Mouse (Mus musculus) midbrain, embryonic 10.5 days (tissue): ENCODE data around the gene Copg1. TPM values are rescaled to one million over a fixed set of nuclear protein-coding genes. Genes with fewer than 3 reads are reported as not detected.

ENCODE experiments used
- DNase-seq: peaks from one replicate; pipeline ENCODE4 v3.0.0-alpha.2; 2017; ENCODE audit warnings: low spot score
- H3K27ac ChIP-seq: fragments of 300-500 bp; sonication (generic); replicated peaks from 2 replicates; pipeline ENCODE4 v1.5.1; 2016; ENCODE audit warnings: mild to moderate bottlenecking
- H3K27me3 ChIP-seq: fragments of 300-500 bp; sonication (generic); 2 replicates; pipeline ENCODE4 v1.6.1; 2016; ENCODE audit warnings: low read depth, mild to moderate bottlenecking; ENCODE audit not compliant: poor library complexity, severe bottlenecking
- H3K36me3 ChIP-seq: fragments of 300-500 bp; sonication (generic); 2 replicates; pipeline ENCODE4 v1.6.1; 2016; ENCODE audit warnings: mild to moderate bottlenecking, moderate library complexity
- H3K4me1 ChIP-seq: fragments of 300-500 bp; sonication (generic); 2 replicates; pipeline ENCODE4 v1.6.1; 2016
- H3K4me3 ChIP-seq: fragments of 300-500 bp; sonication (generic); 2 replicates; pipeline ENCODE4 v1.5.1; 2016; ENCODE audit warnings: mild to moderate bottlenecking, moderate library complexity
- H3K9me3 ChIP-seq: fragments of 300-500 bp; sonication (generic); replicated peaks from 2 replicates; pipeline ENCODE4 v1.6.1; 2016; ENCODE audit warnings: mild to moderate bottlenecking
- WGBS: fragments of 180-500 bp; shearing (Covaris S2); methylation state at CpG from one replicate; pipeline ENCODE4 v1.1.7; 2016; 5-methylcytosine and 5-hydroxymethylcytosine counted together
- polyA plus RNA-seq: library from polyadenylated mRNA; unstranded; fragments of >200 nt; fragmentation: Nextera tagmentation; extraction: Ambion mirVana; gene quantifications from 2 replicates; pipeline ENCODE4 v1.2.1, GENCODE M21; 2016

The Copg1 gene
- polyA plus RNA-seq, 1 experiment from 2014 or later: 150 TPM

- peaks cover 22% of the 10 kb centered on the region for H3K4me1 ChIP-seq
- H3K9me3 ChIP-seq: no peaks in the 10 kb centered on the region
- H3K4me3 ChIP-seq: no peak overlapping the region
- 91% methylated on average over 4 of the region's 4 CpGs for WGBS
- no peaks in the 10 kb centered on the region for H3K27me3 ChIP-seq
- peaks cover 5% of the 10 kb centered on the region for H3K36me3 ChIP-seq
- H3K27ac ChIP-seq: no peak overlapping the region
- DNase-seq: no peak
These were observed 34.2 kb upstream of the Copg1 start for GRCm38 (mm10) chr6:87853446-87853845.

- no peak overlapping the region for H3K27ac ChIP-seq
- H3K27me3 ChIP-seq: no peaks in the 10 kb centered on the region
- H3K4me3 ChIP-seq: no peak overlapping the region
- H3K36me3 ChIP-seq: no peaks in the 10 kb centered on the region
- no peaks in the 10 kb centered on the region for H3K4me1 ChIP-seq
- 64% methylated on average over 1 of the region's 1 CpGs for WGBS
- no peaks in the 10 kb centered on the region for H3K9me3 ChIP-seq
- no peak for DNase-seq
These were observed 30.5 kb upstream of the Copg1 start for GRCm38 (mm10) chr6:87857071-87857470.

- WGBS: 82% methylated on average over 6 of the region's 6 CpGs
- DNase-seq: no peak
- H3K27me3 ChIP-seq: no peaks in the 10 kb centered on the region
- H3K4me3 ChIP-seq: no peak overlapping the region
- no peaks in the 10 kb centered on the region for H3K9me3 ChIP-seq
- no peaks in the 10 kb centered on the region for H3K36me3 ChIP-seq
- H3K27ac ChIP-seq: no peak overlapping the region
- H3K4me1 ChIP-seq: no peaks in the 10 kb centered on the region
These were observed 21.4 kb upstream of the Copg1 start for GRCm38 (mm10) chr6:87866211-87866610.

- Histone ChIP-seq H3K4me3 (no peak overlapping the region), H3K27ac (no peak overlapping the region), H3K27me3 (no peaks in the 10 kb centered on the region), H3K4me1 (no peaks in the 10 kb centered on the region), H3K36me3 (no peaks in the 10 kb centered on the region), H3K9me3 (no peaks in the 10 kb centered on the region)
- no peak for DNase-seq
- 84% methylated on average over 2 of the region's 2 CpGs for WGBS
These were observed 20.4 kb upstream of the Copg1 start for GRCm38 (mm10) chr6:87867256-87867655.

GRCm38 (mm10) chr6:87868871-87869506, 18.6 kb upstream of the Copg1 start:
- no peaks in the 10 kb centered on the region for H3K27me3 ChIP-seq
- 83% methylated on average over 9 of the region's 9 CpGs for WGBS
- H3K27ac ChIP-seq: no peak overlapping the region
- H3K4me1 ChIP-seq: no peaks in the 10 kb centered on the region
- no peak for DNase-seq
- no peaks in the 10 kb centered on the region for H3K36me3 ChIP-seq
- no peak overlapping the region for H3K4me3 ChIP-seq
- H3K9me3 ChIP-seq: no peaks in the 10 kb centered on the region

- Histone ChIP-seq H3K4me1 (no peaks in the 10 kb centered on the region), H3K9me3 (no peaks in the 10 kb centered on the region), H3K4me3 (no peak overlapping the region), H3K27ac (no peak overlapping the region), H3K36me3 (no peaks in the 10 kb centered on the region), H3K27me3 (no peaks in the 10 kb centered on the region)
- DNase-seq: no peak
- 76% methylated on average over 1 of the region's 1 CpGs for WGBS
These were observed 17.2 kb upstream of the Copg1 start for GRCm38 (mm10) chr6:87870440-87870839.

GRCm38 (mm10) chr6:87871240-87871639, 16.4 kb upstream of the Copg1 start:
- no peak for DNase-seq
- H3K9me3 ChIP-seq: no peaks in the 10 kb centered on the region
- H3K27ac ChIP-seq: no peak overlapping the region
- WGBS: 90% methylated on average over 7 of the region's 7 CpGs
- no peaks in the 10 kb centered on the region for H3K4me1 ChIP-seq
- no peaks in the 10 kb centered on the region for H3K27me3 ChIP-seq
- no peak overlapping the region for H3K4me3 ChIP-seq
- H3K36me3 ChIP-seq: no peaks in the 10 kb centered on the region

GRCm38 (mm10) chr6:87873104-87873503, 14.5 kb upstream of the Copg1 start:
- DNase-seq: no peak
- WGBS: 50% methylated on average over 1 of the region's 1 CpGs
- no peak overlapping the region for H3K27ac ChIP-seq
- H3K4me3 ChIP-seq: no peak overlapping the region
- no peaks in the 10 kb centered on the region for H3K27me3 ChIP-seq
- no peaks in the 10 kb centered on the region for H3K9me3 ChIP-seq
- H3K4me1 ChIP-seq: no peaks in the 10 kb centered on the region
- no peaks in the 10 kb centered on the region for H3K36me3 ChIP-seq

- 89% methylated on average over 2 of the region's 2 CpGs for WGBS
- no peaks in the 10 kb centered on the region for H3K27me3 ChIP-seq
- no peak for DNase-seq
- H3K27ac ChIP-seq: no peak overlapping the region
- no peaks in the 10 kb centered on the region for H3K36me3 ChIP-seq
- H3K4me1 ChIP-seq: no peaks in the 10 kb centered on the region
- H3K4me3 ChIP-seq: no peak overlapping the region
- H3K9me3 ChIP-seq: no peaks in the 10 kb centered on the region
These were observed 13.7 kb upstream of the Copg1 start for GRCm38 (mm10) chr6:87873963-87874362.

- no peaks in the 10 kb centered on the region for H3K27me3 ChIP-seq
- 88% methylated on average over 1 of the region's 1 CpGs for WGBS
- no peak for DNase-seq
These were observed 12.5 kb upstream of the Copg1 start for GRCm38 (mm10) chr6:87875083-87875482.

GRCm38 (mm10) chr6:87875562-87875961, 12.1 kb upstream of the Copg1 start:
- Histone ChIP-seq H3K27me3 (no peaks in the 10 kb centered on the region), H3K36me3 (no peaks in the 10 kb centered on the region), H3K9me3 (no peaks in the 10 kb centered on the region), H3K4me3 (no peak overlapping the region), H3K4me1 (no peaks in the 10 kb centered on the region), H3K27ac (no peak overlapping the region)
- WGBS: 94% methylated on average over 7 of the region's 7 CpGs
- no peak for DNase-seq

More at GRCm38 (mm10) chr6:87875083-87875482, 12.5 kb upstream of the Copg1 start:
- no peaks in the 10 kb centered on the region for H3K36me3 ChIP-seq
- no peaks in the 10 kb centered on the region for H3K4me1 ChIP-seq
- no peak overlapping the region for H3K27ac ChIP-seq
- H3K4me3 ChIP-seq: no peak overlapping the region
- H3K9me3 ChIP-seq: no peaks in the 10 kb centered on the region

- no peak for DNase-seq
- no peaks in the 10 kb centered on the region for H3K4me1 ChIP-seq
These were observed 11.5 kb upstream of the Copg1 start for GRCm38 (mm10) chr6:87876068-87876643.

GRCm38 (mm10) chr6:87879010-87879409, 8.6 kb upstream of the Copg1 start:
- Histone ChIP-seq H3K9me3 (no peaks in the 10 kb centered on the region), H3K4me1 (no peaks in the 10 kb centered on the region), H3K27ac (no peak overlapping the region), H3K36me3 (no peaks in the 10 kb centered on the region), H3K27me3 (no peaks in the 10 kb centered on the region), H3K4me3 (no peak overlapping the region)
- 68% methylated on average over 4 of the region's 4 CpGs for WGBS
- DNase-seq: no peak

More at GRCm38 (mm10) chr6:87876068-87876643, 11.5 kb upstream of the Copg1 start:
- Histone ChIP-seq H3K9me3 (no peaks in the 10 kb centered on the region), H3K4me3 (no peak overlapping the region), H3K27me3 (no peaks in the 10 kb centered on the region), H3K27ac (no peak overlapping the region), H3K36me3 (no peaks in the 10 kb centered on the region)
- 83% methylated on average over 13 of the region's 13 CpGs for WGBS
